In the genomic region with DNA sequence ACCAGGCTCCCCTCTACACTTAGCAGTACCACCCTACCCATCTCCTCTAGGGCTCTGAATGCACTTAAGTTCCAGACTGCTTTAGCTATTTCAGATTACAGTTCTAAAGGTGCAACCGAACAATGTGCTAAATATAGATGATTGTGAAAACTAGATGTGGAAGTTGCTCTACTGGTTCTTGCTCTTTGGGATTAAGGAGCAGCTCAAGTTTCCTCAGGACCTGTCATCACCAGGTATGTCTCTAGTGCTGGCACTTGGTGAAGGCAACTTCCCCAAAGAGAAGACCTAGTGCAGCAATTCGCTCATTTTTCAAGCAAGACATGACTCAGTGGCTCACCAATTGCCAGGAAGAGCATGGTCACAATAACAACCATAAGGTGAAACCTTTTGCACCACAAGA, we compare ENCODE assay signal across 41 mouse cellular contexts. TPM values are rescaled to one million over a fixed set of nuclear protein-coding genes. Genes with fewer than 3 reads are reported as not detected.
"Had no signal": no experiment of that assay in that cellular context is flagged by ENCODE, and none has a peak within 500 bp of the region (broad histone marks: within the 10 kb centered on the region; RNA-seq: fewer than 3 reads in every experiment).

No protein-coding gene starts in this region.

- H3K4me1 ChIP-seq: embryonic facial prominence, embryonic 10.5 days; embryonic facial prominence, embryonic 12.5 days; embryonic facial prominence, embryonic 13.5 days; embryonic facial prominence, embryonic 15.5 days; forebrain, embryonic 10.5 days; forebrain, embryonic 12.5 days; forebrain, embryonic 13.5 days; forebrain, embryonic 15.5 days had no signal

- ATAC-seq: forebrain, embryonic 13.5 days; forebrain, embryonic 14.5 days; forebrain, embryonic 15.5 days; forebrain, embryonic 16.5 days; forebrain, postnatal 0 days had no signal

- H3K27ac ChIP-seq: embryonic facial prominence, embryonic 10.5 days; embryonic facial prominence, embryonic 12.5 days; embryonic facial prominence, embryonic 13.5 days; embryonic facial prominence, embryonic 15.5 days; forebrain, embryonic 10.5 days; forebrain, embryonic 12.5 days; forebrain, embryonic 13.5 days; forebrain, embryonic 15.5 days; gastrocnemius, adult 2 months; heart, adult 2 months had no signal

- H3K9ac ChIP-seq: embryonic facial prominence, embryonic 12.5 days; embryonic facial prominence, embryonic 13.5 days; embryonic facial prominence, embryonic 15.5 days; forebrain, embryonic 12.5 days; forebrain, embryonic 13.5 days; forebrain, embryonic 15.5 days; forebrain, postnatal 0 days had no signal

- H3K4me3 ChIP-seq: embryonic facial prominence, embryonic 10.5 days; embryonic facial prominence, embryonic 12.5 days; embryonic facial prominence, embryonic 13.5 days; embryonic facial prominence, embryonic 15.5 days; erythroblast, embryonic 14.5 days; forebrain, embryonic 10.5 days; forebrain, embryonic 12.5 days; forebrain, embryonic 13.5 days; forebrain, embryonic 15.5 days; gastrocnemius, adult 2 months; heart, adult 2 months had no signal

- DNase-seq: cerebellum, adult 2 months; cerebellum, adult 8-10 months; cerebellum, adult 9-10 months; cerebellum, adult 9-11 months; cerebellum, postnatal 10 days; cerebellum, postnatal 14 days; cerebellum, postnatal 25 days; cerebellum, postnatal 36 days; embryo, embryonic 11 days; forebrain, postnatal 0 days; gastrocnemius, adult 2 months; gastrocnemius, postnatal 10 days; gastrocnemius, postnatal 14 days; gastrocnemius, postnatal 25 days; gastrocnemius, postnatal 36 days; heart, adult 11 months; heart, adult 18-20 months; heart, adult 2 months had no signal

- H3K9me3 ChIP-seq: embryonic facial prominence, embryonic 10.5 days; embryonic facial prominence, embryonic 12.5 days; embryonic facial prominence, embryonic 13.5 days; embryonic facial prominence, embryonic 15.5 days; forebrain, embryonic 10.5 days; forebrain, embryonic 12.5 days; forebrain, embryonic 13.5 days; forebrain, embryonic 15.5 days had no signal

- H3K36me3 ChIP-seq: embryonic facial prominence, embryonic 10.5 days; embryonic facial prominence, embryonic 12.5 days; embryonic facial prominence, embryonic 13.5 days; embryonic facial prominence, embryonic 15.5 days; forebrain, embryonic 10.5 days; forebrain, embryonic 12.5 days; forebrain, embryonic 15.5 days had no signal

- H3K4me2 ChIP-seq: embryonic facial prominence, embryonic 12.5 days; embryonic facial prominence, embryonic 13.5 days; embryonic facial prominence, embryonic 15.5 days; forebrain, embryonic 12.5 days; forebrain, embryonic 13.5 days; forebrain, embryonic 15.5 days had no signal

- H3K27me3 ChIP-seq: embryonic facial prominence, embryonic 12.5 days; embryonic facial prominence, embryonic 13.5 days; embryonic facial prominence, embryonic 15.5 days; forebrain, embryonic 12.5 days; forebrain, embryonic 13.5 days; forebrain, embryonic 15.5 days had no signal

RNA-seq across cellular contexts. Expression of gene Tmem207, which starts 45.3 kb away (rescaled TPM):
- total RNA-seq: common myeloid progenitor, adult 5-6 weeks; forebrain, postnatal 0 days; gastrocnemius, adult 18-20 months; gastrocnemius, adult 2 months; gastrocnemius, adult 8-10 months; gastrocnemius, postnatal 10 days; gastrocnemius, postnatal 14 days; gastrocnemius, postnatal 25 days; gastrocnemius, postnatal 36 days; gastrocnemius, postnatal 4 days; granulocyte monocyte progenitor cell, adult 5-6 weeks; heart, adult 18-20 months; heart, adult 2 months; heart, adult 8-10 months had no signal
- polyA plus RNA-seq: cerebellum, adult 2 months; cortical plate, adult 2 months; embryonic facial prominence, embryonic 10.5 days; embryonic facial prominence, embryonic 11.5 days; embryonic facial prominence, embryonic 12.5 days; embryonic facial prominence, embryonic 13.5 days; embryonic facial prominence, embryonic 14.5 days; embryonic facial prominence, embryonic 15.5 days; erythroblast, embryonic 14.5 days; forebrain, embryonic 10.5 days; forebrain, embryonic 11.5 days; forebrain, embryonic 13.5 days; forebrain, embryonic 14.5 days; forebrain, embryonic 15.5 days; forebrain, embryonic 16.5 days; forebrain, postnatal 0 days; frontal cortex, adult 2 months; gonadal fat pad, adult 2 months; heart, adult 2 months had no signal
